Mouse (Mus musculus) heart, embryonic 12.5 days (tissue): ENCODE data around the gene Ncf4. TPM values are rescaled to one million over a fixed set of nuclear protein-coding genes. Genes with fewer than 3 reads are reported as not detected.

Experiments used
- ATAC-seq: fragments of 200-750 bp; cut with Nextera tagmentation; 2 replicates; pipeline ENCODE4 v1.8.0; 2017; ENCODE audit warnings: moderate TSS enrichment, moderate library complexity; ENCODE audit not compliant: insufficient number of reproducible peaks, low FRiP score
- H3K27ac ChIP-seq: fragments of 300-500 bp; sonication (generic); 2 replicates; pipeline ENCODE4 v1.5.1; 2016; ENCODE audit warnings: mild to moderate bottlenecking, moderate library complexity; ENCODE audit not compliant: poor library complexity, severe bottlenecking
- H3K27me3 ChIP-seq: fragments of 300-500 bp; sonication (generic); replicated peaks from 2 replicates; pipeline ENCODE4 v1.6.1; 2016; ENCODE audit warnings: mild to moderate bottlenecking, moderate library complexity
- H3K36me3 ChIP-seq: fragments of 300-500 bp; sonication (generic); 2 replicates; pipeline ENCODE4 v1.6.1; 2016; ENCODE audit warnings: mild to moderate bottlenecking, moderate library complexity
- H3K4me1 ChIP-seq: fragments of 300-500 bp; sonication (generic); replicated peaks from 2 replicates; pipeline ENCODE4 v1.6.1; 2016; ENCODE audit warnings: mild to moderate bottlenecking
- H3K4me2 ChIP-seq: fragments of 300-500 bp; sonication (generic); 2 replicates; pipeline ENCODE4 v1.6.1; 2016; ENCODE audit warnings: mild to moderate bottlenecking, moderate library complexity
- H3K4me3 ChIP-seq: fragments of 300-500 bp; sonication (generic); 2 replicates; pipeline ENCODE4 v1.5.1; 2016; ENCODE audit warnings: mild to moderate bottlenecking
- H3K9ac ChIP-seq: fragments of 300-500 bp; sonication (generic); 2 replicates; pipeline ENCODE4 v1.6.1; 2016; ENCODE audit warnings: mild to moderate bottlenecking, moderate library complexity
- H3K9me3 ChIP-seq: fragments of 300-500 bp; sonication (generic); replicated peaks from 2 replicates; pipeline ENCODE4 v1.6.1; 2016; ENCODE audit warnings: mild to moderate bottlenecking, moderate library complexity
- WGBS: fragments of 180-500 bp; shearing (Covaris S2); methylation state at CpG from one replicate; pipeline ENCODE4 v1.1.7; 2016; 5-methylcytosine and 5-hydroxymethylcytosine counted together
- polyA plus RNA-seq: library from polyadenylated mRNA; unstranded; fragments of >200 nt; fragmentation: Nextera tagmentation; extraction: Ambion mirVana; gene quantifications from 2 replicates; pipeline ENCODE4 v1.2.1, GENCODE M21; 2016

Ncf4 gene
- 11.2 and 13.7 TPM in 2 replicates for polyA plus RNA-seq

DNA sequence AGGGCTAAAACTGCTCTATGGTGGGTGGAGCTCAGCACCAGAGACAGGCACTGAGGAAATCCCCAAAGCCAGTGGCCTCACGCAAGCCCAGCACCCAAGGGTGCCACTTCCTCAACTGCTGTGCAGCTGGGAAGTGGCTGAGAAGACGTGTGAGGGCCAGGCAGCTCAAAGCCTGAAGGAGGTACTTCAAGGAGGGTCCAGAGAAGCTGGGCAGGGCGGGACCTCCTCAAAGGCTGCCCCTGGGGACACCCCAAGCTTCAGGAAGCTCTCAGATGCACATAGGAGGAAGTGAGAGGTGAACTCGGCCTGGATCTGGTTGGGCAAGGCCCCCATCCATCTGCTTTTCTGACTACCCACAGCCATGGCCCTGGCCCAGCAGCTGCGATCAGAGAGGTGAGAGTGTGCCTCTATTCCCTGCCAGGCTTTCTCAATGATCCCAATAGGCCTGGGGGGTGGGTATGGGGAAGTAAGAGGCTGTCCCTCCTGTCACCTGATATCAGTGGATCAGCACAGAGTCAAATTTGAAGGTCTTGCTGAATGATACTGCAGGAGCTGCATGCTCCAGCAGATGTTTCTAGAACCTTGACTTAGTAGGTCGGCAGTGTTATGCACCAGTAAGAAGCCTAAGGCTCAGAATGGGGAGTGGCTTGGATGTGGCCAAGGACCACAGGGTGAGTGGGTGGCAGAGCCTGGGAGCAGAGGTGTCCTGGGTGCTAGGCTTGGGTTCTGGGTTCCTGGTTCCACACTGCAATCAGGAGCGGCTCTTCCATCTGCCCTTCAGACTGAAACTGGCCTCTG lies at the start of gene Ncf4:
TSS of gene Ncf4 (plus strand) at position 107 of the 798 bp plus-strand sequence.
- Histone ChIP-seq H3K36me3 (no peaks in the 10 kb centered on the region), H3K27ac (no peak within 1 kb of the TSS), H3K4me1 (peaks cover 16% of the 10 kb centered on the region), H3K4me2 (no peak within 1 kb of the TSS), H3K9ac (no peak within 1 kb of the TSS), H3K4me3 (no peak within 1 kb of the TSS), H3K9me3 (no peaks in the 10 kb centered on the region), H3K27me3 (peaks cover 8% of the 10 kb centered on the region; the same call in 1 of the 2 replicates)
- ATAC-seq, result no peak
- 67% methylated on average over 7 of the region's 7 CpGs for WGBS

- 0 out of 2 replicates have a peak overlapping the region, but pooled peaks have one; percentile 15 for H3K9ac ChIP-seq
- no peak for ATAC-seq
- no peak overlapping the region for H3K27ac ChIP-seq
- H3K4me1 ChIP-seq, result peaks cover 10% of the 10 kb centered on the region; the same call in 1 of the 2 replicates
- peak overlapping the region; percentile 9; the same call in 1 of the 2 replicates for H3K4me2 ChIP-seq
- H3K4me3 ChIP-seq, result no peak overlapping the region
- no peaks in the 10 kb centered on the region for H3K9me3 ChIP-seq
- H3K36me3 ChIP-seq, result no peaks in the 10 kb centered on the region
- WGBS, result 45% methylated on average over 28 of the region's 28 CpGs
- H3K27me3 ChIP-seq, result peaks cover 79% of the 10 kb centered on the region
Observed at GRCm38 (mm10) chr15:78195096-78195880, 49.3 kb upstream of the Ncf4 start.

DNA sequence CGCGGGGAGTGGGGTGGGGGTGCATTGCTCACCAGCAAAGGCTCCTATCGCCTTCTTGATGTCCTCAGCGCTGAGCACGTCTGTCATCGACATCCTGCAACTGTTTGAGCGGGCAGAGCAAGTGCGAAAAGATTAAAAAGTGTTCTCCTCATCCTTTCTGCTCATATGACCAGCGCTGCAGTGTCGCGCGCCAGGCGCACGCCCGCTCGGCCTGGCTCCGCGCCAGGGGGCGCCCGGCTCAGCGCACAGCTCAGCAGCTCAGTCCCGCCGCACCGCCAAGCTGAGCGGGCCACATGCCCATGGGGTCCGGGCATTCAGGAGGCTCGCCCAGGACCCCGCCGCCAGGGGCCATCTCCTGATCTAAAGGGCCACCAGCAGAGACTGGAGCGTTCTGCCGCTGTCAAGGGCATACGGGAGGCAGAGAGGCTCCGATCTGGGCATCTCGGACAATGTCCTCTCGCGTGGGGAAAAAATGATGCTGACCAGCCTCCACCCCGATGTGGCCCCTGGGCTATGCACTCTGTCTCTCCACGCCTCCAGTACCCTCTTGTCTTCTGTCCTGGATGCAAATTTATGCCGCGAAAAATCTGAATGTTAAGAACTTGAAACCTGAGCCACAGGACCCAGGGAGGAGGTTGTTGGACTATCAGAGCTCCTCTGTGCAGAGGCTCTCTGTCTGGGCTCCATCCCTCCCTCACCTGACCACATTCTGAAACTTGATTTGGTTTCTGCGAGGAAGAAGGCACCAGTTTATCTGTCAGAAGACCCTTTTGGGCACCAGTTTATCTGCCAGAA lies 40.4 kb upstream of the Ncf4 start:
- Histone ChIP-seq H3K4me3 (peak overlapping the region; percentile 37), H3K9me3 (0 out of 2 replicates have a peak, but pooled peaks cover 3% of the 10 kb centered on the region), H3K4me2 (peak overlapping the region; percentile 70), H3K27me3 (peaks cover 81% of the 10 kb centered on the region), H3K27ac (no peak overlapping the region), H3K9ac (0 out of 2 replicates have a peak overlapping the region, but pooled peaks have one; percentile 22), H3K36me3 (no peaks in the 10 kb centered on the region), H3K4me1 (peaks cover 12% of the 10 kb centered on the region)
- 2% methylated on average over 41 of the region's 41 CpGs for WGBS
- 0 out of 2 replicates have a peak, but pooled peaks have one; percentile 47 for ATAC-seq

DNA sequence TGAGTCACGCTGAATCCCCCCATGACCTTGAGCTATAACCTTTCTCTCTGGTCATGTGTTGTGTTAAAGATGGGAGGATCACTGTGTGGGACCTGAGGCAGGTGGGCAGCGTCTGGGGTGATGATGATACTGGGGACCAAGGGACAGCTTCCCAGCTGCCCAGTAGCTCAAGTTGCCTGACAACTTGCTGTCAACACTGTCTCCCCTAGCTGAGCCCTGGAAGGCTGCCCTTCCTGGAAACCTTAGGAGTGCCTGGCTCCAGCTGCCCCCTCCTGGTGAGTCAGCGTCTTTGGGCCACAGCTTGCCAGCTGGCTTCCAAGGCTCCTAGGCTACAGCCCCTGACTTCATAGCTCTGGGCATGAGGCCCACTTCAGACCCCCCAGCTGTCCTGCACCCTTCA lies 39.4 kb upstream of the Ncf4 start:
- Histone ChIP-seq H3K9ac (no peak overlapping the region), H3K4me1 (peaks cover 12% of the 10 kb centered on the region), H3K27ac (no peak overlapping the region), H3K4me2 (no peak overlapping the region), H3K36me3 (no peaks in the 10 kb centered on the region), H3K27me3 (peaks cover 71% of the 10 kb centered on the region), H3K4me3 (no peak overlapping the region), H3K9me3 (peaks cover 3% of the 10 kb centered on the region; the same call in 1 of the 2 replicates)
- WGBS, result 30% methylated on average over 3 of the region's 3 CpGs
- no peak for ATAC-seq

GRCm38 (mm10) chr15:78206312-78206711 lies 38.3 kb upstream of the Ncf4 start, which contains the start of gene Pvalb:
Pvalb (minus strand) TSS chr15:78206400.
- Histone ChIP-seq H3K4me3 (no peak within 1 kb of the TSS), H3K36me3 (no peaks in the 10 kb centered on the region), H3K27me3 (peaks cover 64% of the 10 kb centered on the region), H3K4me1 (peaks cover 12% of the 10 kb centered on the region), H3K4me2 (no peak within 1 kb of the TSS), H3K27ac (no peak within 1 kb of the TSS), H3K9me3 (peaks cover 3% of the 10 kb centered on the region; the same call in 1 of the 2 replicates), H3K9ac (no peak within 1 kb of the TSS)
- ATAC-seq, result no peak
- WGBS, result 69% methylated on average over 7 of the region's 7 CpGs

DNA sequence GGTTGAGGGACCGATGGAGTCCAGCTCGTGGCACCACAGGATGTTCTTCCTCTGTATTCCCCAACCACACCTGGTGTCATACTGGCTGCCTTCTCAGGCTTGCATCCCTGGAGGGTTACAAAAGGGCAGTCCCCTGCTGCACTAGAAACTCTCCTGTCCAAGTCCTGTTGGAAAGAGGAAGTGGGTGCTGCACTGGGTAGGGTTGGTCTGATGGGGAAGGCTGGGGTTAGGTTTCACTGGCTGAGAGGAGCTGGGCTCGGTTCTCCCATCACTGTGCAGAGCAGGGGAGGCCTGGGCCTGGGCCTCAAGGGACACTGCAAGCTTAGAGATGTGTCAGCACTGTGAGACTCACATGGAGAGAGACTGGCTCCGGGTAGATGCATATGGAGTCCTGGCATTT lies 34.4 kb upstream of the Ncf4 start:
- Histone ChIP-seq H3K9ac (no peak overlapping the region), H3K27ac (no peak overlapping the region), H3K36me3 (no peaks in the 10 kb centered on the region), H3K4me3 (no peak overlapping the region), H3K4me1 (no peaks in the 10 kb centered on the region), H3K4me2 (no peak overlapping the region), H3K27me3 (peaks cover 26% of the 10 kb centered on the region), H3K9me3 (peaks cover 3% of the 10 kb centered on the region; the same call in 1 of the 2 replicates)
- whole genome bisulfite sequencing, result 72% methylated on average over 4 of the region's 4 CpGs
- ATAC-seq, result no peak

GRCm38 (mm10) chr15:78211367-78211766 lies 33.2 kb upstream of the Ncf4 start:
- Histone ChIP-seq H3K4me3 (no peak overlapping the region), H3K27me3 (peaks cover 15% of the 10 kb centered on the region), H3K36me3 (no peaks in the 10 kb centered on the region), H3K27ac (no peak overlapping the region), H3K4me2 (no peak overlapping the region), H3K9ac (no peak overlapping the region), H3K4me1 (no peaks in the 10 kb centered on the region), H3K9me3 (peaks cover 3% of the 10 kb centered on the region; the same call in 1 of the 2 replicates)
- 68% methylated on average over 8 of the region's 8 CpGs for WGBS
- ATAC-seq, result no peak

DNA sequence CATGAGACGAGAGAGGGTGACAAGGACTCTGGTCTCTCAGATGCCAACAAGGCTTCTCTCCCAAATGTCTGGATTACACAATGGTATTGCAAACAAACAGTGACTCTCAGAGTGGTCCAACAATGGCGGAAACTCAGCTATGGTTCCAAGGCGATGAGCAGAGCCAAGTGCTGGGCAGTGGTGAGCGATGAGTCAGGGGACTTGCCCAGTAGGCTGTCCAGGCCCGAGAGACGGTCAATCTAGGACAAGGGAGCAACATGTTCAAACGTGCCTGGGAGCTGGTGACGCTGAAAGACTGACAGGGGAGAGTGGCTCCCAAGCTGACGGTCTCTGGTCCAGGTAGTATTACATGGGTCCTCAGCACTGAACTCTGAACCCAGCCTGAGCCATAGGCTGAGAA lies 29.3 kb upstream of the Ncf4 start:
- 75% methylated on average over 9 of the region's 9 CpGs for WGBS
- H3K27me3 ChIP-seq, result peaks cover 3% of the 10 kb centered on the region
- no peak for ATAC-seq

GRCm38 (mm10) chr15:78227816-78228215 lies 16.8 kb upstream of the Ncf4 start:
- Histone ChIP-seq H3K4me3 (no peak overlapping the region), H3K4me1 (no peaks in the 10 kb centered on the region), H3K4me2 (no peak overlapping the region), H3K27me3 (no peaks in the 10 kb centered on the region), H3K9ac (no peak overlapping the region), H3K36me3 (no peaks in the 10 kb centered on the region), H3K27ac (no peak overlapping the region), H3K9me3 (no peaks in the 10 kb centered on the region)
- no peak for ATAC-seq
- 81% methylated on average over 12 of the region's 12 CpGs for WGBS

More for the DNA sequence above, 29.3 kb upstream of the Ncf4 start:
- Histone ChIP-seq H3K9ac (no peak overlapping the region), H3K9me3 (0 out of 2 replicates have a peak, but pooled peaks cover 3% of the 10 kb centered on the region), H3K4me2 (no peak overlapping the region), H3K4me3 (no peak overlapping the region), H3K4me1 (no peaks in the 10 kb centered on the region), H3K27ac (no peak overlapping the region), H3K36me3 (no peaks in the 10 kb centered on the region)
